Mouse (Mus musculus) adrenal gland (tissue): Measurements from ENCODE around the gene Slc38a8.

Source experiments
- intact Hi-C: fragments of 180-260 bp; cut with DNase I; formaldehyde crosslinking; loops from one replicate; pipeline ENCODE4 v1.15.1; 2025

The Slc38a8 gene

GRCm38 (mm10) chr8:119440250-119440951, 61.1 kb downstream of the Slc38a8 start:
- intact Hi-C loops, result no loop called here

GRCm38 (mm10) chr8:119439893-119440249, 61.6 kb downstream of the Slc38a8 start:
- intact Hi-C loops, result no loop called here

DNA sequence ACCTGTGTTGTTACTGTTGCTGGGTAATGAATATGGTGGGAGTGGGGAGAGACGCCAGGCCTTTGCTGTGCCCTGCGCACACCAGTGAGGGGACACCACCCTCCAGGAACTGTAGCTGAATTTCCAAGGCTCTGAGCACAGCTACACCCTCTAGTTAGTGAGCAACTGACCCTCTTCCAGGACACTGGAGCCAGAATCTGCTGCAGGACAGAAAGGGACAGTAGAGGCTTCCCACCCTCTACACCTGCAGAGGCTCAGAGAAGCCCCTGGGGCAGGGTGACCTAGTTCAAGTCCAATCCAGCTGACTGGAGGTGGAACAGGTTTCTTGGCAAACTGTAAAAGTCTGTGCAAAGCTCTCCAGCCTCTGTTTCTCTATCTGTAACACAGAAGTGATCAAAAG, 62.1 kb downstream of the Slc38a8 start:
- intact Hi-C loops, result no loop called here

GRCm38 (mm10) chr8:119438876-119439275, 62.6 kb downstream of the Slc38a8 start:
- intact Hi-C loops, result no loop called here

- intact Hi-C loops, result loop anchor here (2.0 kb wide), 1 partner anchor 25 kb away; no protein-coding TSS in a partner anchor
These were observed 64.0 kb downstream of the Slc38a8 start for GRCm38 (mm10) chr8:119437506-119437905.

DNA sequence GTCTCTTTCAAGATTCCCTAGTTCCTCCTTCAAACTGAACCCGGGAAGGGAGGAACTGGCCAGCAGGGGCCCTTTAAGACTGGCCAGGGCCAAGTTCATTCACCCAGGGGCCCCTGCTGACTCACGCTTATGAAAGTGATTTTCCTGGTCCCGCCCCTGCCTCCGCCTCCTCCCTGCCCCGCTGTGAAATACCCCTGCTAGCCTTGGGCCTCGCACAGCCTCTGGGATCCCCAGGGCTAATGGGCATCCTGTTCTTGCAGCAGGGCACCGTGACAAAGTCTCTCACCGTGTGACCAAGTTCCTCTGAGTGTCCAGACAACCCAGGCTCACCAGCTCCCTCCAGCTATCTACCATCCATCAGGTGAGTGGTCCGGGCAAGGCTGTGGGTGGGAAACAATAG, 64.6 kb downstream of the Slc38a8 start:
- intact Hi-C loops, result loop anchor here (2.0 kb wide), 1 partner anchor 24 kb away; no protein-coding TSS in a partner anchor

DNA sequence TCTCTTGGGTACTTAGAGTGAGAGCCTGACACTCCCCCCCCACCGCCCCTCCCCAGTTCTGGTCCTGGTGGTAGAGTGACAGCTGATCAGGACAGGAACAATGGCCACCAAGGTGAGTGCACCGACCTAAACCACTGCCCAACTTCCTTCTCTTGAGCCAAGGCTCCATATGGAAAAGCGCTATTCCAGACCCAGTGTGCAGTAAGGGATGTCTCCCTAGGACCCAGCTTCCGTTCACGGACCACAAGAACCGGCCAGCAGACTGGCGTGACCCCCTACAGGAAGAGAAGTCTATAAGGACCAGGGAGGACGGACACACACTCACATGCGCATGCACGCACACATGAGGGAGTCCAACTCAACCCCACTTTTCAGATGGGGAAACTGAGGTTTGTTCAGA, 65.2 kb downstream of the Slc38a8 start:
- intact Hi-C loops, result loop anchor here (2.0 kb wide), 1 partner anchor 24 kb away; no protein-coding TSS in a partner anchor

- intact Hi-C loops, result no loop called here
These were observed 66.0 kb downstream of the Slc38a8 start for GRCm38 (mm10) chr8:119435527-119435926.

DNA sequence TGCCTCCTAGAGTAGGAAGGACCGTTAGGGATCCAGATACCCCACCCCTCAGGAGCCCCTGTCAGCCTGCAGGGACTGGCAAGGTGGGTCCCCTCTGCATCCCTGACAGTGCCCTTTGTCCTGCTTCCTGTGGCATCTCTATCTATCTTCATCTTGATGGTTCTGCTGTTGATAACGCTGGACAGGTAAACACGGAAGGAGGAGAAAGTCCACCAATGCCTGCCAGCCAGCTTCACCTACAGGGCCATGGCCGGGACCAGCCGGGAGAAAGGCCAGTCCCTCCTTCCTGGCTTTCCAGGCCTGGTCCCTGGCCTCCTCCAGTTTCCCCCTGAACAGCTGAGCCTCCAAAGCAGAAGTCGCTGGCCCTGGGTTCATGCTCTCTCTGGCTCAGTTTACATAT, 66.9 kb downstream of the Slc38a8 start:
- intact Hi-C loops, result no loop called here

DNA sequence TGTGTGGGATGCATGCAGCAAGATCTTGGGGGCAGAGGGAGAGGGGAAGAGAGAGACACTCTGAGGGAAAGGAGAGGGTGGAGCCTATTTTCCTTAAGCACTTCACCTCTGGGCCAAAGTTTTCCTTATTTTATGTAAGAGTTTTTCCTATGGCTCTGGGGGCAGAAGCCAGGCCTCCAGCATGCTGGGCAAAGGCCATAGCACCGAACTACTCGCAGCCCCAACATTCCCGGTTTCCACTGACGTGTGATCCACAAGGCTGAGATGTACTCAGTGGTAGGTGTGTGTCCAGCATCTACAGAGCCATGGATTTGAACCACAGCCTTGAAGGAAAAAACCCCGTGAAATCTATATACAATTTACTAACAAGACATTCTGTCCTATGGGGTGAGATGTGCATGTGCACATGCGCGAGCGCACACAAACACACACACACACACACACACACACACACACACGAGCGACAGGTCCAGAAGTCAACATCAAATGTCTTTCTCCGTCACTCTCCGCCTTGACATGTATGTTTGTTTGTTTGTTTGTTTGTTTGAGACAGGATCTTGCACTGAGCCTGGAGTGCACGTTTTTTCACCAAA, 67.8 kb downstream of the Slc38a8 start, which contains the start of gene Osgin1:
Gene Osgin1 (plus strand): TSS at position 543 of the 593 bp plus-strand sequence.
- intact Hi-C loops, result no loop called here

DNA sequence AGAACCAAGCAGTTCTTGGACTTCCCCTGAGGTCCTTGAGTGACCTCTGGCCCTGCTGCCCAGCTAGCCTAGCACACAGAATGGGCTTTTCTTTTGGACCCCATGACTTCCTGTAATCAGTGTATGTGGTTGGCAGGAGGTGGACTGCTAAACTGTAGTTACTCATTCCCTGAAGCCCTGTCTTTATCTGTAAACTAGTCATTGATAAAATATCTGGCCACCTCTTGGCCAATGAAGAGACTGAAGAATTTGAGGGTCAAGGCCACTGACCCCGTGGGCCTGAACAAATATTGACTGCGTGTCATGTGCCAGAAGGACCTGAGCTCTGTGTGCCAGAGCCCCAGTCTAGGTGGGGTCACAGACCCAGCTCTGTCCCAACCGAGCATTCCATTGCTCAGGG, 69.1 kb downstream of the Slc38a8 start:
- intact Hi-C loops, result no loop called here

DNA sequence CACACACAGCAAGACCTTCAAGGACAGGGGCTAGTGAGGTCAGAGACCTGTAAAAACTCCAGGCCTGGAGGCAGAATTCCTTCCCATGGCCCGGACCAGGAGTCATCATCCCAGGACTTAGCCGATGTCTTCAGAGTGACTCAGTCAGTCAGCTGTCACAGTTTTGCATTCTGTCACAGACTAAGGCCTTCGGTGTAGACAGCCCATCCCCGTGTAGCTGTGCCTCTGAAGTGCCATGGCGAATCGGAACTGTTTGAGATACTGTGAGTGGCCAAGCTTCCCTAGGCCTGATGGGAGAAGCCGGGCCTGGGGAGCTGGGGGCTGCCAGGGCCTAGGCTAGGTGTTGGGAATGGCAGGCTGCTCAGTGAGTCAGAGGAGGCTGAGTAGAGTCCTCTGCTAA, 70.8 kb downstream of the Slc38a8 start:
- intact Hi-C loops, result no loop called here

DNA sequence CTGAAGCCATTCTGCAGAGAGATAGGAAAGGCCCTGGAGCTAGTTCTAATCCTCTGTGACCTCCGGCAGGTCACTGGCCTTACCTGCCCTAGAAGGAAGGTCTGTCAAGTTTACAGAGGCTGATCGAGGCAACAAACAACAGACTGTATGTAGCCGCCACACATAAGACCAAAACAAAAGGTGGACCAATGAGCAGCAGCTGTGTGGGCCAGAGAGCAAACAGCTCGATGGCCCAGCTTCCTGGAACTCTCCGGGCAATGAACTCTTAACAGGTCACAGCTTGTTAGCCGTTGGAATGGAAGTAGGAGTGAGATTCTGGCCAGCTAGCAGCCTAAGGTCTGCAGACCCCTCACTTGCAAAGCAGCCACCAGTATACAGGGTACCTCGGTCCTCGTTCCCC, 71.2 kb downstream of the Slc38a8 start:
- intact Hi-C loops, result no loop called here
